Mouse (Mus musculus) testis, adult 2 months (tissue): ENCODE results near the gene Gbp7.

ENCODE experiments used
- CTCF ChIP-seq: fragments of 200-500 bp; IDR thresholded peaks from 2 replicates; pipeline ENCODE4 v1.5.1; 2012; ENCODE audit warnings: low read depth, mild to moderate bottlenecking, inconsistent platforms, low read length, moderate library complexity; ENCODE audit not compliant: control insufficient read depth, insufficient read depth, insufficient replicate concordance
- POLR2A ChIP-seq: fragments of 200-500 bp; IDR thresholded peaks from 2 replicates; pipeline ENCODE4 v1.6.1; 2012; ENCODE audit warnings: low read depth, mild to moderate bottlenecking, inconsistent platforms, low read length, moderate library complexity; ENCODE audit not compliant: control insufficient read depth

DNA sequence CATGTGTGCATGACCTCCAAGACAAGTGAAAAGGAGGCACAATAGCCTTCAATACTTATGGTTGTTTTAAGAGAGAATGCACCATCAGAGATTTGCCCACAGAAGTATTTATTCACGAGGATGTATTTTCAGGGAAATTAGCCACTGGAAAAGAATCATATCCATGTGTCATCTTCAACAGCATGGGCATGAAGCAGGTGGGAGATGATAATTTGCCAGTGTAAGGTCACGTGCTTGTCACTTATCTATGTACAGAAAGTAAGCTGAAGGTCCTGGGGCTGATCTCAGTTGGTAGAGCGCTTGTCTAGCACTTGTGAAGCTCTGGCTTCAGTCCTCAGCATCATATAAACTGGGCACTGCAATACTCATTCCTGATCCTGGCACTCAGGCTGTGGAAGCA, 1.5 kb downstream of the Gbp7 start:
- TF ChIP-seq POLR2A (no peak), CTCF (no peak)
